Mouse (Mus musculus) 416B (cell line): ENCODE results near the gene Ada.

ENCODE experiments used
- DNase-seq: peaks from one replicate; pipeline ENCODE4 v3.0.0; 2011; ENCODE audit warnings: low read depth

Gene Ada

GRCm38 (mm10) chr2:163732021-163732420 lies 18.0 kb downstream of the Ada start:
- no peak for DNase-seq

DNA sequence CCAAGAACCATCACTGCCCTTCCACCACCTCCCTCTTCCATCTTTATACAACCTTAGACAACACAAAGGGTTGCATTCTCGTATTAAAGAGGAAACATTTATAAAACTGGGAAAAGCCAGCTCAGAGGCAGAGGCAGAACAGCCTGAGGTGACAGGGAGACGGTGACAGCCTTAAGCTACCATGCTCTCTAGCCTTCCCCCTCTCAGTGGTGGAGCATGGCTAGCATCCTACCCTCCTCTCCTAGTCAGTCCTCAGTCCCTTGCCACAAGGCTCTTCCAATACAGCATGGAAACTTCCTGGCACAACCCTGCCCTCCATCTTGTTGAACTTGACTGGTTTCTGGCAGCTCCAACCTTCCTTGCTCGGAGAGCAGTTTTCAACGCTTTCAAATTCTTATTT lies 21.7 kb downstream of the Ada start:
- DNase-seq: no peak

- no peak for DNase-seq
Observed at GRCm38 (mm10) chr2:163726766-163727393, 23.2 kb downstream of the Ada start.

DNA sequence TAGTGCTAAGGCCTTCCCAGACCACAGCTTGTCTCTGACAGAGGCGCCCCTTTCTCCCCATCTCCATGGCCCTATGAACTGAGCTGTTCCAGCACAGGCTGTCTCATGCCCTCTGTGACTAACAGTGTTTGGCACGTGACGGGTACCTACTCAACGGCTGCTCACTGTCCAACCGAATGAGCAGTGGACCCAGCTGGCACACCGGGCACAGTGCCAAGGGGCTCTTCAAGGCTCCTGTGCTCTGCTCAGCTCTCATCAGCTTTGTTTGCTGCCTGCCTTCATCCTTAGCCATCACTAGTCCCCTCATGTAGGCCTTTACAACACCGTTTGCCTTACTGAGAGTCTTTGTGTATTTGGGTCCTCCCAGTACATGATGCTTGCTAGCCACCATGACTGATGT lies 27.5 kb downstream of the Ada start:
- no peak for DNase-seq

DNA sequence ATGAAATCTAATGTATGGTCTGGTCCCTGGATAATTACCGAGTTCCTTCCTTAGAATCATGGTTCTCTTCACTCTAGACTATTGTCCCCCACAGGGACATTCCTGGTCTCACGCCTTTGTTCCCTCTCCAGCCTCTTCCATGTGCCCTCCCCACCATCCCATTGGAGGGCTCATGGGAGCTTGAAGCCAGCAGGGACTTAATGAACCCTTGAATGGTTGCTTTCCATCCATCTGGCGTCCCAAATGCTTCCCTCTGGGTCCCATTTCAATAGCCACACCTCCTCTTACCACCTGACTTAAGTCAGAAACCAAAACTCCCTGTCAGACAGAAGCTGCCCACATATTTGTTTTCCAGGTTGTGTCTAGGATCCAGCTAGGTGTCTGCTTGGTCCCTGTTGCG lies 30.4 kb downstream of the Ada start:
- no peak for DNase-seq

DNA sequence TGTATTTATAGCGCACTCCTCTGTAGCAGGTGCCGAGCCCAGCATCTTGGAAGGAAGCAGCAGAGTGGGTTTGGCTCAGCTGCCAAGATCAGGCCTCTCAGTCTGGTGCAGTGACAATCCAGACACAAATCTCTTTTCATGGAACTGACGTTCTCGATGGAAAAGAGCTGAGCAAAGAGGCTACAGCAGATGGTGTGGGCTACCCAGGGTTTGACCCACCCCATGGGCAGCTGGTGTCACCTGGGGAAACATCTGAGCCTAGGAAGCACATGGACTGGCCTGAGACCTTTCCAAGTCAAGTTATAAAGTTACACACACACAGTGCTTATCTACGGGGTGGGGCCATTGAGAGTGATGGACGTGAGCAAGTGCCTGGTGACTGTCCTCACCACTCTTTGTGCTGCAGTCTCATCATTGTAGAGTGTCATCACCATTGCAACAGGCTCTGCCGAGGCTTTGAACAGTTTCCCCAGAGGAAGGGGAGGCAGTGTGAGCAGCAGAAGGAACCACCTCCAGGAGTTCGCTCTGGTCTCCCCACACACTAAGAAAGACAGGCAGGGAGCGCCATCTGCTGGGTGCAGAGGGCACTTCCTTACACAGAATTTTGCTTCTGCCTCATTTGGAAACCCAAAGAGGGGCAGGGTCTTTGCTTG lies 31.0 kb downstream of the Ada start:
- peak; percentile 93 for DNase-seq

DNA sequence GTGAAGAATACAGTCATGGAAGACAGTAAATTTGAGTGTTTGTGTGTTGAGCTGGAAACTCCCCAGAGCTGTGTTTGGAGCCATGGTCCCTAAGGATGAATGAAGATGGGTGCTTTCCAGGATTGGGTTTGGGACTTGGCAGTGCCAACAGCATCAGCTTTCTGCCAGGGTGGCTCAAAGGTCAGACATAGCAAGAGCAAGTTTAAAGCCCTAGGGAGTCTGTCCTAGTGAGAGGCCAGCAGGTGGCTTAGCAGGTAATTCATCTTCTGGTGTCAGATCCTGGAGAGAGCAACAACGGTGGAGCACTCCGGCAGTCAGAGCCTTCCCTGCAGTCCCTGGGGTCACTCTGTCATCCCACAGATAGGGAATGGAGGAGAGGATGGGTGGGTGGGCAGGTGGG lies 31.5 kb downstream of the Ada start:
- no peak for DNase-seq

- DNase-seq: no peak
Observed at GRCm38 (mm10) chr2:163716853-163717252, 33.2 kb downstream of the Ada start.

GRCm38 (mm10) chr2:163716448-163716847 lies 33.6 kb downstream of the Ada start:
- DNase-seq: no peak

GRCm38 (mm10) chr2:163713340-163713739 lies 36.7 kb downstream of the Ada start:
- no peak for DNase-seq

- DNase-seq: no peak
Observed at GRCm38 (mm10) chr2:163712874-163713273, 37.2 kb downstream of the Ada start.

DNA sequence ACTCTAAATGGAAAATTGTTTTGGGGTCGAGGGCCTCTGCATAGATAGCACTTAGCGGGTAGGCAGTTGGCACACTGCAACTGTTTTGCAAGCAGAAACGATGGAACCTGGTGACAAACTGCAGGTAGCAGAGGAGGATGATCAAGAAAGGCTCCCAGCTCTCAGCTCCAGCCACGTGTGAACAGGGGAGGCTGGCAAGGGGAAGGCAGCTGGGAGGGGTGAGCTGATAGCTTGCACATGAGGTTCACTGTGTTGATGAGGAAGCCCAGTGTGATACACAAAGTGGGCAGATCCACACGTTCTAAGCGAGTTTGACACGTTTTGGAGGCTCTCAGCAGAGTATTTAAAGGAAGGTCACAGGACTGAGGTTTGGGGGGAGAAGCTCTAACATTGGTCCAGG lies 37.6 kb downstream of the Ada start:
- DNase-seq: no peak

DNA sequence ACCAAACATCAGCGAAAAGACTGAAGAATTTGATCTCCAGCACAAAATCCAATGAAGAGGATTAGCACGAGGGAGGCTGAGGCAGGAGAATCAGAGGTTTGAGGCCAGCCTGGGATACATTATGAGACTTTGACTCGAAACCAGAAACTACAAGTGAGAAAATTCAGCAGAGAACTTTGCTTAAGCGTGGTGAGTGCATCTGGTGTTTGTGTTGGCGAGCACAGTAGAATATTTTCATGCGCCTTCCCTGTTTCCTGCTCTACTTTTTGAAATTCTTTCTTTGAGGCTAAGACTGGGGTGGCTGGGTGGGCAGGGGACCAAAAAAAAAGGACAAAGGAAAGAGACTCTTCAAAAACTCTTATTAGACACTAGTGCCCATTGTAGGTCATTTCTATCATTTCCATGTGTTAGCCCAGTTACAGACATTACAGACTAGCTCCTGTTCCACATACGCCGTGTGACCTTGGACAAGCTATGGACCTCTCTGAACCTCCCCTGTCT lies 38.6 kb downstream of the Ada start:
- DNase-seq: no peak

DNA sequence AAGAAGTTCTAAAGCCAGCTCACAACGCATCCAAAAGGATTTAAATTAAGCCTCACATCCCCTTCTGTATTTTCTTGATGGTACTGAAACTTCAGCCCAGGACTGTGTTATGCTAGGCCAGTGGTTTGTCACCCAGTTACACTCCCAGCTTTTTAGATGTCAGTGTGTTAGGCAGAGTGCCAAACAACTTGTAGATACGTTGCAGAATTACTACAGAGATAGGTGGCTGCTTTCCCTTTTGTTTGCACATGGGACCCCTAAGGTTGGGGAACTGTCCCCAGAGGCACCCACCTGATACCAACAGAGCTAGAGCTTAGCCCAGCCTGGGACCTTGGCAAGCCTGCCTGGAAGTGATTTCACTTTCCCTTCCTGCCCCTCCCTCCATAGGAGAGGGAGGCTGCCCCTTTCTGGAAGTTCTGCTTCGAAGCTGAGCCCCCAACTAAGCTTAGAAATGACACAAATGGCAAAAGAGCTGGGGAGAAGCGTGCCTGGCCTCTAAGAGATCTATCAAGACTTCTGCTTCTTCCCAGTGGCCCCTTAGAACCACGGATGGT lies 39.4 kb downstream of the Ada start:
- DNase-seq: peak; percentile 27

- DNase-seq: peak; percentile 21
Observed at GRCm38 (mm10) chr2:163710000-163710399, 40.0 kb downstream of the Ada start.

DNA sequence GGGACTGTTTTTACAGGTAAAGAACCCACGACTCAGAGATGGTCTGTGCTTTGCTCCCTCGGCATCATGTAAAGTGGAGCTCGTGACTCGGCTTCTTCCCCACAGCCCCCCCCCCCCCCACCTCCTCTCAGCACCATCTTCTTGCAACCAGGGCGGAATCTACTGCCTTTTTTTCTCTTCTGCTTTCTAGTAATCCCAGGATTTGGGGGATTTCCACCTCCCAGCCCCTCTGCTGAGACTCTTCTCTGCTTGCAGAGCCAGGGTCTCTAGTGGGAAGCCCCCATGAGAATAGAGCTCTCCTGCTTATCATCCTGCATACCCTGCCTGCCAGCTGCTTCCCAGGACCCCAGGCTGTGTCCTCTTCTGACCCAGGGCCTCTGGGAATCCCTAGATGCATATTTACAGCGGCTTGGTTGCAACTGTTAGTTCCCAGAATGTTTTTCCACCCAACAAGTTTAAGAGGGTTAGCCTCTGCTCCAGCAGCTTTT lies 41.2 kb downstream of the Ada start:
- DNase-seq: no peak

DNA sequence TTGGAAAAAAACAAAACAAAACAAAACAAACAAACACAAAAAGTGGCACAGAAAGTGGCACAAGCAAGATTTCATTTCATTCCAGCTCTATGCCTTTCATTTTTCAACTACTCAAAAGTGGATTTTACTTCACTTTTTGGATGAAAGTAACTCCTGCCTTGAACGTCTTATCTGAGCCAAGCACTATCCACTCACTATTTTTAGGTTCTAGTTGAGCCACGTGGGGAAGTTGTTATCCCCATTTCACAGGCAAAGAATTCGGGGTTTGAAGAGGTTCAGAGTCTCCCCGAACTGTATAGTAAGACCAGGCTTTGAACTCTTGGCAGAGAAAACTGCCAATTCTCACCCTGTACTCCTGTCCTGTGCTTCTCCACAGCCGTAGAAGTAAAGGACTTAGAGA lies 41.7 kb downstream of the Ada start:
- no peak for DNase-seq

DNA sequence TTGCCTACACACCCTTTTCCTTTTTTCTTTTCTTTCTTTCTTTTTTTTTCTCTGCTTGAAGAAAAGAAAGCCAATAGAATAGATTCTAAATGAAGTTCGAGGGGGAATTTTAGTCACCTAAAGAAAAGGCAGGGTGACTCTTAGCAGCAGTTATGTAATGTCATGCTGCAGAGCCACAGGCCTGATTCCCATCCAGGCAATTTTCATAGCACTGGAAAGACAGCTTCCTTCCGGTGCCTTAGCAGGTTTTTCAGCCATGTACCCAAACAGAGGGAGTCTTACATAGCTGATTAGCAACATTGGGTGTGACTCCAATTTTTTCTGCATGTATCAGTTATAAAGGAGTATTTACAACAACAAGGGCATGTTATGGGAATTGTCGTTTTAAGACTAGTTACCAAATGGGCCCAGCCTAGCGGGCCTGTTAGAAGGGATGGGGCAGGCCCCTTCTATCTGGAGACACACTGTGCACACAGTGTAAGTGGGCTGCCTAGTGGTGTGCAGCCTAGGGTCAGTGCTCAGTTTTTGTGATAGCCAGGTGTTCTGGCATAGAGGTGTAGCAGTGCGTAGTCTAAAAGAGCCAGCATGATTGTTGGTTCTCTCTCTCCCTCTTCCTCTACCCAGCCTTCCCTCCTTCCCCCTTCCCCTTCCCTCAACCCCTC lies 46.3 kb downstream of the Ada start:
- DNase-seq: no peak

- DNase-seq: peak; percentile 72
Observed at GRCm38 (mm10) chr2:163702921-163703320, 47.1 kb downstream of the Ada start.

DNA sequence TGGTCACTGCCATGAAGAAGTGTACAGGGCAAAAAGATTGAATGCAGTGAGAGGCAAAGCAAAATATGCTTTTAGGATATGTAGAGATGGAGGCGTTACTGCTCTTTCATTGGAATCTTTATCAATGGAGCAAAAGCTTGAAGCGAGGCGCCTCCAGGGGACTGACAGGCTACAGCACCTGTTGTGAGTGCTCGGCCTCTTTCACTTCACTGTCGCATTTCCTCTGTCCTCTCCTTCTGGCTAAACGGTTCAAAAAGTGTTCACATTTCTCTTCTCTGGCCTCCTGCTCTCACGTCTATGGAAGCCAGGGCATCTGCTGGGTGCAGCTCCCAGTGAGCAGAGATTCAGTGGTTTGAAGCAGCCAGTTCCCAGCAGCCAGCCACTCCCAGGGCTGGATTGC lies 47.6 kb downstream of the Ada start:
- no peak for DNase-seq

- no peak for DNase-seq
Observed at GRCm38 (mm10) chr2:163699078-163699780, 50.8 kb downstream of the Ada start.

- DNase-seq: peak; percentile 35
Observed at GRCm38 (mm10) chr2:163697764-163698480, 52.1 kb downstream of the Ada start.
